11 mouse cellular contexts compared by ENCODE assay signal in the genomic region with DNA sequence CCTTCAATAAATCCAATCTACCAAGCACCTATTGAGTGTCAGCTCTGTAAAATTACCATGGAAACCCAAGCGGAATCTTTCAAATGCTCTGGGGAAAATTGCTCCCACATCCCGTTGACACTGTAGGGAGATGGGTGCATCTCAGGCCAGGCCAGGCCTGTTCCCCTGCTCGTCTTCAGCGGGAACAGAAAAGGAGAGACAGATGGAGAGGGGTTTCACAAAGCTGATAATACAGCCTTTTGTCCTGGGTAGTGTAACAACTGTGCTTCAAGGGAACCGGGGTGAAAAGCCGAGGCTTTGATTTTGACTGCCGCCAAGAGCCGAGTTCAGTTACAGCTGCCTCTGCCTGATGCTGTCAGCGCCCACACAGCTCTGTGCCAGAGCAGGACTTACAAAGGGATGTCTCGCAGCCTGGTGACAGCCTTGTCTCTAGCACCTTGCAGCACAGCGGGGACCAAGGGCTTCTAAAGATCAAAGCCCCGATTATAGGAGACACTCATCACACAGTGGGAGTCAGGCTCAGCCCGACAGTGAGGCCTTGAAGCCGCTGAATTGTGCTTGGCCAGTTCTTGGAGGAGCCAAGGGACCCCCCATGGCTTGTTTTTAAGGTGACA.
A peak's percentile ranks its signal among the peaks of the same experiment; 100 is the strongest.
DNase-seq lines count a peak whose midpoint lies in the region; ATAC-seq lines count a peak whose summit lies in the region.
"Had no signal": no experiment of that assay in that cellular context is flagged by ENCODE, and none has a peak within 500 bp of the region (broad histone marks: within the 10 kb centered on the region; RNA-seq: fewer than 3 reads in every experiment).

No protein-coding gene starts in this region.

- 0 out of 2 replicates have a peak overlapping the region, but pooled peaks have one; percentile 18 for H3K9ac ChIP-seq in neural tube, embryonic 11.5 days (ENCODE audit: low read length)
- H3K9ac ChIP-seq: hindbrain, embryonic 15.5 days; liver, embryonic 14.5 days had no signal

- H3K27ac ChIP-seq in neural tube, embryonic 11.5 days (ENCODE audit: low read depth, low read length) = no peak overlapping the region
- H3K27ac ChIP-seq: hindbrain, embryonic 15.5 days; liver, embryonic 14.5 days had no signal

- no peaks in the 10 kb centered on the region for H3K36me3 ChIP-seq in neural tube, embryonic 11.5 days (ENCODE audit: control insufficient read depth, insufficient read depth, low read length)
- H3K36me3 ChIP-seq: hindbrain, embryonic 15.5 days had no signal

- 0 out of 2 replicates have a peak, but pooled peaks cover 5% of the 10 kb centered on the region for H3K4me1 ChIP-seq in neural tube, embryonic 11.5 days (ENCODE audit: control insufficient read depth, insufficient read depth, low read length)

- no peaks in the 10 kb centered on the region for H3K27me3 ChIP-seq in neural tube, embryonic 11.5 days (ENCODE audit: control insufficient read depth, insufficient read depth, low read length)
- H3K27me3 ChIP-seq: hindbrain, embryonic 15.5 days had no signal

- no peak overlapping the region for H3K4me2 ChIP-seq in neural tube, embryonic 11.5 days (ENCODE audit: low read depth)
- H3K4me2 ChIP-seq: hindbrain, embryonic 15.5 days had no signal

- 3% methylated on average over 14 of the region's 14 CpGs for WGBS in neural tube, embryonic 11.5 days

- no peak overlapping the region for H3K4me3 ChIP-seq in neural tube, embryonic 11.5 days (ENCODE audit: low read depth, low read length)
- H3K4me3 ChIP-seq: erythroblast, embryonic 14.5 days; hindbrain, embryonic 15.5 days had no signal

- peak; percentile 65; the same call in 1 of the 2 replicates for ATAC-seq in frontal cortex, adult (ENCODE audit: low TSS enrichment)
- ATAC-seq in neural tube, embryonic 11.5 days (ENCODE audit: insufficient read depth, low FRiP score, low TSS enrichment) = no peak

- DNase-seq in adrenal gland, postnatal 10 days = peak; percentile 7
- DNase-seq in adrenal gland, adult 2 months = no peak
- peak; percentile 19 for DNase-seq in left cerebral cortex, postnatal 4 days
- DNase-seq in left cerebral cortex, postnatal 36 days (ENCODE audit: low spot score in 2 of 2) = no peak
- peak; percentile 31 for DNase-seq in neural tube, embryonic 11.5 days (ENCODE audit: low spot score)
- no peak for DNase-seq in spleen, postnatal 36 days (ENCODE audit: low spot score in 2 of 2)
- DNase-seq in testis, postnatal 10 days (ENCODE audit: low spot score) = no peak

- H3K9me3 ChIP-seq in neural tube, embryonic 11.5 days (ENCODE audit: control insufficient read depth, low read length) = no peaks in the 10 kb centered on the region
- H3K9me3 ChIP-seq: hindbrain, embryonic 15.5 days had no signal

- intact Hi-C loops in left cerebral cortex, postnatal 4 days (cut with DNase I) = no loop called here
- intact Hi-C loops in left cerebral cortex, postnatal 36 days (cut with DNase I) = loop anchor here (10.0 kb wide), 1 partner anchor 207 kb away; no protein-coding TSS in a partner anchor

Comparison
In these comparisons a context has a peak if more than half of its experiments do, and no peak if none do; other contexts are left out.
1. DNase-seq: peak in adrenal gland, postnatal 10 days (single experiment), left cerebral cortex, postnatal 4 days (single experiment) and neural tube, embryonic 11.5 days (single experiment); none in adrenal gland, adult 2 months (single experiment), left cerebral cortex, postnatal 36 days (0 of 2), spleen, postnatal 36 days (0 of 2) and testis, postnatal 10 days (single experiment).